Mouse (Mus musculus) testis, postnatal 10 days (tissue): ENCODE measurements around the gene Slc22a23.

Experiments used
- DNase-seq: peaks from one replicate; pipeline ENCODE4 v3.0.0; 2021; ENCODE audit warnings: low spot score

The Slc22a23 gene

GRCm38 (mm10) chr13:34132875-34133274 is 212.1 kb downstream of the Slc22a23 start:
- DNase-seq: no peak

GRCm38 (mm10) chr13:34132299-34132698 is 212.7 kb downstream of the Slc22a23 start:
- DNase-seq: no peak

- DNase-seq: peak; percentile 59
Measured at GRCm38 (mm10) chr13:34131708-34132060, 213.3 kb downstream of the Slc22a23 start.

GRCm38 (mm10) chr13:34131011-34131707 is 213.8 kb downstream of the Slc22a23 start:
- DNase-seq: no peak

GRCm38 (mm10) chr13:34130226-34130731 is 214.7 kb downstream of the Slc22a23 start, which contains the start of gene Tubb2b:
Gene Tubb2b (minus strand): TSS chr13:34130466.
- peak; percentile 70 for DNase-seq

GRCm38 (mm10) chr13:34129485-34130225 is 215.3 kb downstream of the Slc22a23 start:
- peak; percentile 53 for DNase-seq
